Mouse (Mus musculus) kidney, postnatal 4 days (tissue): ENCODE data around the gene Ndufaf2.

Experiments used
- DNase-seq, 2 experiments: peaks; one replicate each; pipeline ENCODE4 v3.0.0; 2021; ENCODE audit warnings: mixed read lengths in 2 of 2

Gene Ndufaf2

DNA sequence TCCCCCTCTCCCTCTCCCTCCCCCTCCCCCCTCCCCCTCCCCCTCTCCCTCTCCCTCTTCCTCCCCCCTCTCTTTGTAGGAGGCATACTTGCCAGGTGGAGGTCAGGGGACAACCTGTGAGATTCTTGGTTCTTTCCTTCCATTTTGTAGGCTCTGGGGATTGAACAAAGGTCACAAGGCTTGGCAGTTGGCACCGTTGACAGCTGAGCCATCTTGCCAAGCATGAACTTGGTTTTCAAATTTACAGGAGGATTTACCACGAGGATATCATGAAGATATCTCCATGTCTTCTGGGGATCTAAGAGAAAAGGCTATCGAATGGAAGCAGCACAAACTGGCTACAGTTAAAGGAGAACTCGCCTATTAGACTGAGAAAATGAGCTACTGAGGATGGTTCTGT lies 196.9 kb downstream of the Ndufaf2 start:
- no peak for DNase-seq

DNA sequence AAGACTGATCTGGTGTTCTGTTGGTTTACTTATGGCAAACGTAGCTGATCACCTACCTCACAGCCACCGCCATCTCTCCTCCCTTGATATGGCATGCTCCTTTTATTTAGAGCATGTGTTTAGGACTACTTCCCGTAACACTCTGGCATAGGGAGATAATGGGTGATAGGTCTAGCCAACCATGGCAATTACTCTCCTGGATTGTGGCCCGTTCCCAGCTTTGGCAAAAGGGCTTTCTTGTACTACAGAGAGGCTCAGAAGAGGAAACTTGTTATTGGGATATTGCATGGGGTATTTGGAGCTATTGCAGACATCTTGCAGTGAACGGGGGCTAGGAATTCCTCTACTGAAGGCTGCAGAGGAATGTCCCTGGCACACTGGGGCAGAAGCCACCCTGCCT lies 197.9 kb downstream of the Ndufaf2 start:
- DNase-seq = no peak

GRCm38 (mm10) chr13:107959891-107960290 lies 198.5 kb downstream of the Ndufaf2 start:
- DNase-seq = no peak

- DNase-seq = no peak
Observed at GRCm38 (mm10) chr13:107956246-107956645, 202.2 kb downstream of the Ndufaf2 start.

- DNase-seq = peak; percentile 44 to 58
Observed at GRCm38 (mm10) chr13:107955327-107956110, 202.9 kb downstream of the Ndufaf2 start.

DNA sequence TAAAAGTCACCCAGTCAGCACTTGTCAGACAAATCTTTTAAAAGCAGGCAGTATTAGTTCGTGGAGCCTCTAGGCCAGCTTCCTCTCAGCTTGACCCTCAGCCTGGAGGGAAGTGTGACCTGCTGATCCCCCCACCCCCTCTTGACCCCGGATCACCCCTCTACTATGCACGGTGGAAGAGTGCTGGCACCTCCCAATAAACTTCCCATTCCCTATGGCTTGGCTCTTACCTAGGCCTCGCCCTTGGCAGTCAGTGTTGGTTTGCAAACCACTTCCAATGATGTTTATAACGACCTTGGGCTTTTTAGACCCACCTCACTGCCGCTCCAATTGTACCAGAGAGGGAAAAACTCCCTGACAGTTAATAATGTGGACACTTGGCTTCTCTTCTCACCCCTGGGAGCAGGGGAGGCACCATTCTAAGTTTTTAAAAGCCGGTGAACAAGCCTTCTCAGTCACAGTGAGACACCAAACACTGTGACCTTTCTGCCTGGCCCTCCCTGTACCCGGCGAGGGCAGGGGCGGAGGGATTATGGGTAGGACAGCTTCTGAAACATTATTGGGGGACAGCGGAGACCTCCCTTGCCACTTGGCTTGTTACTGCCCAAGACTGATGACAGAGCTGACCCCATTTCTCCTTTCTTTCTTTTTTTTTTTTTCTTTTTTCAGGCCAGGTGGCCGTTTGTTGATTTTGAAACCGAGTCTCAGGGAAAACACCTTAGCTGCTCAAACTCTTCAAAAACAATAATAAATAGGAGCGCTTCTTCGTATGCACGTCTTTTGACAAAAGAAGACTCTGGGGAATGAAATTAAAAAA lies 203.8 kb downstream of the Ndufaf2 start:
- DNase-seq = no peak

DNA sequence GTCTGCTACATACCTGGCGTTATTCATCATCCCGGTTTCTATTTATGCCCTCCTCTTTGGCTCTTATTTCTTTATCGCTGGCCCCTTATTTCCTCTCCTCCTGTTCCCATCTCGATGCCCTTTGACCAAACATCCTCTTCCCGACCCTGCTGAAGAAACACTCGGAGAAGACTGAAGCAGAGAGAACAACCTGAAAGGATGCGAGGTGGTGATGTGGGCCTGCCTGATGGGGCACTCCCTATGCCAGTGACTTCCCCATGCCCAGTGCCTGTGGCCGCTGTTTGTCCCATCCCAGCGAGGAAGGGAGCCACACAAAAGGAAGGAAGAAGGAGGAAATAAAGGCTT lies 204.4 kb downstream of the Ndufaf2 start:
- no peak for DNase-seq
